Mouse (Mus musculus) hindbrain, embryonic 15.5 days (tissue): ENCODE results near the gene Ankrd34a. TPM values are rescaled to one million over a fixed set of nuclear protein-coding genes. Genes with fewer than 3 reads are reported as not detected.
A peak's percentile ranks its signal among the peaks of the same experiment; 100 is the strongest.

Source experiments
- ATAC-seq: fragments of 200-750 bp; cut with Nextera tagmentation; 2 replicates; pipeline ENCODE4 v1.8.0; 2017; ENCODE audit warnings: low read depth, moderate number of reproducible peaks, moderate TSS enrichment; ENCODE audit not compliant: low FRiP score
- H3K27ac ChIP-seq: fragments of 300-500 bp; sonication (generic); replicated peaks from 2 replicates; pipeline ENCODE4 v1.5.1; 2015; ENCODE audit warnings: mild to moderate bottlenecking, inconsistent platforms
- H3K27me3 ChIP-seq: fragments of 300-500 bp; sonication (generic); 2 replicates; pipeline ENCODE4 v1.6.1; 2015; ENCODE audit warnings: control low read depth, inconsistent platforms
- H3K36me3 ChIP-seq: fragments of 300-500 bp; sonication (generic); 2 replicates; pipeline ENCODE4 v1.6.1; 2015; ENCODE audit warnings: control low read depth, inconsistent platforms
- H3K4me1 ChIP-seq: fragments of 300-500 bp; sonication (generic); replicated peaks from 2 replicates; pipeline ENCODE4 v1.6.1; 2015; ENCODE audit warnings: control low read depth, inconsistent platforms
- H3K4me2 ChIP-seq: fragments of 300-500 bp; sonication (generic); 2 replicates; pipeline ENCODE4 v1.6.1; 2015; ENCODE audit warnings: moderate library complexity, mild to moderate bottlenecking, inconsistent platforms
- H3K4me3 ChIP-seq: fragments of 300-500 bp; sonication (generic); 2 replicates; pipeline ENCODE4 v1.5.1; 2015; ENCODE audit warnings: mild to moderate bottlenecking, inconsistent platforms
- H3K9ac ChIP-seq: fragments of 300-500 bp; sonication (generic); 2 replicates; pipeline ENCODE4 v1.6.1; 2015; ENCODE audit warnings: inconsistent platforms
- H3K9me3 ChIP-seq: fragments of 300-500 bp; sonication (generic); 2 replicates; pipeline ENCODE4 v1.6.1; 2016; ENCODE audit warnings: control low read depth, inconsistent platforms
- WGBS: fragments of 180-500 bp; shearing (Covaris S2); methylation state at CpG from one replicate; pipeline ENCODE4 v1.1.7; 2015; 5-methylcytosine and 5-hydroxymethylcytosine counted together
- polyA plus RNA-seq: library from polyadenylated mRNA; unstranded; fragments of >200 nt; fragmentation: Nextera tagmentation; extraction: Ambion mirVana; gene quantifications from 2 replicates; pipeline ENCODE4 v1.2.1, GENCODE M21; 2015

Gene Ankrd34a
- 16.7 and 19.9 TPM in 2 replicates for polyA plus RNA-seq

DNA sequence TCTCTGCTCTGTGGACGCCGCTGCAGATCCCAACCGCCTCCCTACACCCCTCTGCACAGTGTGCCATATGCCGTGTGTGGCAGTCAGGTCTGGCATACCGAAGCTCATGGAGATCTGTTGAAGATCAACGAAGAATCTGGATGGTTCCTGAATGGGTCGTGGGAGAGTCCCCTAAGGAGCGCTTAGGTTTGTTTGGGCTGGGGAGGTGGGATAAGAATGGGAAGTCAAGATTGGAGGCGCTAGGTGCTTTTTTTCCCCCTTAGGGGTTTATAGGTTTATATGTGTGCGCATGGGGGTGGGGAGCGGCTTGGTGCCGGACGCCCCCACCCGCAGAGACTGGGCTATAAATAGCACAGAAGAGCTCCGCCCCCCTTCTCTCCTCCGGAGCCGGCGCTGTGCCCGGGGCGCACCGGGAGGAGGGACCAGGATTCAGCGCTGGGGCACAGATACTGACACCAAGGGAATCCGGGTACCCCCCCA, at the start of gene Ankrd34a:
Gene Ankrd34a (plus strand): TSS at position 409 of the 480 bp plus-strand sequence.
- Histone ChIP-seq H3K36me3 (no peaks in the 10 kb centered on the region), H3K9me3 (no peaks in the 10 kb centered on the region), H3K27me3 (no peaks in the 10 kb centered on the region), H3K9ac (peak within 1 kb of the TSS; percentile 70), H3K27ac (peak within 1 kb of the TSS; percentile 75), H3K4me2 (peak within 1 kb of the TSS; percentile 99), H3K4me1 (peaks cover 68% of the 10 kb centered on the region), H3K4me3 (peak within 1 kb of the TSS; percentile 52)
- no peak for ATAC-seq
- WGBS, result 2% methylated on average over 17 of the region's 23 CpGs

DNA sequence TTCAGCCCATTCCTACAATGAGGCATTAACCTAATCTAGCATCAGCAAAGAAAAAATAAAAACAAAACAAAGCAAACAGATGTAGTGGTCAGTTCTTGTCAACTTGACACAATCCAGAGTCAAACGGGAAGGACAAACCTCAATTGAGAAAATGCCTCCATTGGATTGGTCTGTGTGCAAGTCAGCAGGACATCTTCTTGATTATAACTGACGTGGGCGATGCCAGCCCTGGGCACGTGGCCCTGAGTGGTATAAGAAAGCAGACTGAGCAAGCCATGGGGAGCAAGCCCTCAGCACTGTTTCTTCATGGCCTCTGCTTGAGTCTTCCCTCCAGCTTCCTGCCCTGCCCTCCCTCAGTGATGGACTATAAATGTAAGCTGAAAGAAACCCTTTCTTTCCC, 49.6 kb upstream of the Ankrd34a start:
- 0 out of 2 replicates have a peak overlapping the region, but pooled peaks have one; percentile 36 for H3K4me2 ChIP-seq
- WGBS, result 41% methylated on average over 4 of the region's 4 CpGs

DNA sequence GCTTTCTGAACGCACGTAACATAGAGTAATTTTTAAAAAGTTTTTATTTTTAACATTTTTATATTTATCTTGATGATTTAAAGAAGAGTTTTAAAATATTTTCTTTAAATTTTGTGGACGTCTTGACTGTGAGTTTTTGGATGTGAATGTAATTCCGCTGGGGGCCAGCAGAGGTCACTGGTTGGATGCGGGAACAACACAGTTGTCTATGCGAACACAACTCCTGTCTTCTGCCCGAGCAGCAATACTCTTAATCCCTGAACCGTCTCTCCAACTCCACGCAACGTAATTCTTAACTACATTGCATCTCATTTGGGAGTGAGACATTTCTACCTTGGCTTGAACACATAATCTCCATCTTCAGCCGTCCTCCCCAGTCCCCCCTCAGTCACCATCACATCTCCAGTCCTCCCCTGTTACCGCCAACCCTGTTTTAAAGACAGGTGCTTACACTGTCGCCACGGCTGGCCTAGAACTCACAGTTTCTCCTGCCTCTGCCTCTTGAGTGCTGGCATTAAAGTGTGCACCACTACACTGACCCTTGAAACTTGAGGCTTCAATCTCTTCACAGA, 49.0 kb upstream of the Ankrd34a start:
- 0 out of 2 replicates have a peak, but pooled peaks cover 3% of the 10 kb centered on the region for H3K4me1 ChIP-seq
- no peak overlapping the region for H3K4me3 ChIP-seq
- 0 out of 2 replicates have a peak, but pooled peaks have one; percentile 43 for ATAC-seq
- no peaks in the 10 kb centered on the region for H3K9me3 ChIP-seq
- H3K36me3 ChIP-seq, result no peaks in the 10 kb centered on the region
- WGBS, result 10% methylated on average over 14 of the region's 14 CpGs
- 0 out of 2 replicates have a peak, but pooled peaks cover 3% of the 10 kb centered on the region for H3K27me3 ChIP-seq
- H3K9ac ChIP-seq, result 0 out of 2 replicates have a peak overlapping the region, but pooled peaks have one; percentile 8
- no peak overlapping the region for H3K27ac ChIP-seq
- H3K4me2 ChIP-seq, result peak overlapping the region; percentile 36

More for the DNA sequence above, 49.6 kb upstream of the Ankrd34a start:
- Histone ChIP-seq H3K27ac (no peak overlapping the region), H3K4me3 (no peak overlapping the region), H3K4me1 (0 out of 2 replicates have a peak, but pooled peaks cover 3% of the 10 kb centered on the region), H3K9me3 (no peaks in the 10 kb centered on the region), H3K36me3 (no peaks in the 10 kb centered on the region), H3K9ac (0 out of 2 replicates have a peak overlapping the region, but pooled peaks have one; percentile 8), H3K27me3 (0 out of 2 replicates have a peak, but pooled peaks cover 3% of the 10 kb centered on the region)
- 0 out of 2 replicates have a peak, but pooled peaks have one; percentile 16 for ATAC-seq

DNA sequence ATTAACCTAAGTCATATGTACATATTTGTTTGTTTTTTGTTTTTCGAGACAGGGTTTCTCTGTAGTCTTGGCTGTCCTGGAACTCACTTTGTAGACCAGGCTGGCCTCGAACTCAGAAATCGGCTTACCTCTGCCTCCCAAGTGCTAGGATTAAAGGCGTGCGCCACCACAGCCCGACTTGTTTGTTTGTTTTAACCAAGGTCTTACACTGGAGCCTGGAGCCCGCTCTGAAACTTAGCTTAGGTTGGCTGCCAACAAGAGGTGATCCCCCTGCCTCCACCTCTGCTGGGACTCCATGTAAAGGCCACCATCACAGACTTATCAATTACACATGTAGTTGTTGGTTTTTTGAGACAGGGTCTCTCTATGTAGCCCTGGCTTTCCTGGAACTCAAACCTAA, 47.6 kb upstream of the Ankrd34a start:
- no peak overlapping the region for H3K4me3 ChIP-seq
- H3K9ac ChIP-seq, result no peak overlapping the region
- 0 out of 2 replicates have a peak, but pooled peaks cover 3% of the 10 kb centered on the region for H3K27me3 ChIP-seq
- no peaks in the 10 kb centered on the region for H3K9me3 ChIP-seq
- no peaks in the 10 kb centered on the region for H3K36me3 ChIP-seq
- H3K4me1 ChIP-seq, result 0 out of 2 replicates have a peak, but pooled peaks cover 3% of the 10 kb centered on the region
- H3K4me2 ChIP-seq, result no peak overlapping the region
- 87% methylated on average over 7 of the region's 7 CpGs for WGBS
- ATAC-seq, result no peak
- no peak overlapping the region for H3K27ac ChIP-seq

DNA sequence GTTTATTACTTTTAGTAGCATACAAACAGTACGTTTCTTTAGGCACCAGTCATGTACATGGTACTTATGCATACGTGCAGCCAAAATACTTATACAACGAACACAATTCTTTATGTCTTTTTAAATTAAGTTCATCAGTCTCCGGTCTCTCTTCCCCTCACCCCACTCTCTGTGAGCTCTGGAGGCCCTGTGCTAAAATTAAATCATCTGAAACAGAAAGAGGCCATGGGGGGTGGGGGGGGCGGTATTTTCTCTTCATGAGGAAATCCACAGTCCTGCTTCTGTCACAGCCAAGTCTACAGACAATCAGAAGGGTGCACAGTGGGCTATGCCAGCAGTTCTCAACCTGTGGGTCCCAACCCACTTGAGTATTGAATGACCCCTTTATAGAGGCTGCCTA, 47.1 kb upstream of the Ankrd34a start:
- ATAC-seq, result no peak
- Histone ChIP-seq H3K4me2 (no peak overlapping the region), H3K9me3 (no peaks in the 10 kb centered on the region), H3K27me3 (0 out of 2 replicates have a peak, but pooled peaks cover 3% of the 10 kb centered on the region), H3K4me1 (0 out of 2 replicates have a peak, but pooled peaks cover 3% of the 10 kb centered on the region), H3K4me3 (no peak overlapping the region), H3K36me3 (no peaks in the 10 kb centered on the region), H3K9ac (no peak overlapping the region), H3K27ac (no peak overlapping the region)
- WGBS, result 84% methylated on average over 5 of the region's 5 CpGs

DNA sequence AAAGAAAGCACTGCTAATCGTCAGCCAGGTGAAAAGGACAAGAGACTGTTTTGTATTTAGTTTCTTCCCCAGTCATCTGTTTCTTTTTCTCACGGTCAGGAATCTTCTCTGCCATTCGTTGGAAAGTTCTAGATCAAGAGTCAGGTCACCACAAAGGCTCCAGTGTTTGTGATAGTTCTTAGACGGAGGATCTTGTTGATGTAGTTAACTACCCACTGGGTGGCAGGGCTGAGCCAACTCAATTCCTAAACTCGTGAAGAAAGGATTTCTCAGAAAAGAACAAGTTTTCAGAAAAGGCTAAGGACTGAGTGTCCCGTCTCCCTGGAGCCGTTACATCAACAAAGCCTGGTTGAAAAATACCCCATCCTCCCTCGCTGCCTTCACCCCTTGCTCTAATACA, 45.2 kb upstream of the Ankrd34a start:
- Histone ChIP-seq H3K27ac (no peak overlapping the region), H3K36me3 (no peaks in the 10 kb centered on the region), H3K9me3 (no peaks in the 10 kb centered on the region), H3K9ac (no peak overlapping the region), H3K4me3 (no peak overlapping the region), H3K4me2 (no peak overlapping the region), H3K4me1 (peaks cover 17% of the 10 kb centered on the region), H3K27me3 (0 out of 2 replicates have a peak, but pooled peaks cover 3% of the 10 kb centered on the region)
- no peak for ATAC-seq
- WGBS, result 21% methylated on average over 8 of the region's 8 CpGs

DNA sequence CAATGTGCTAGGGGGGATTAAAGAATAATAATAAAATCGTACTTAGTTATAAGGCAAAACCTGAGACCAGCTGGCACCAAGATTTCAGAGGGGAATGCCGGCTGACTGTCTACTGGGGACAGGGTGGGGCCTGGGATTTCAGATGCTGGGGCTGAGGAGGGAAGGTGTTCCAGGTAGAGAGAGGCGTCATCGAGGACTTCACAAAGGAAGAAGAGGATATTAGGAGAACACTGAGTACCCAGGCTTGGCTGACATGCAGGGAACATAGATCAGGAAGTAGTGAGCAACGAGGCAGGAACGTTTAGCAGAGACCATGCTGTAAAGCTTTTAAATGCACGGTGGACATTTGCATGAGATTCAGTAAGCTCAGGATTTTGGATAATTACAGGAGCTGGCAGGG, 44.5 kb upstream of the Ankrd34a start:
- Histone ChIP-seq H3K9me3 (no peaks in the 10 kb centered on the region), H3K27me3 (0 out of 2 replicates have a peak, but pooled peaks cover 2% of the 10 kb centered on the region), H3K9ac (no peak overlapping the region), H3K4me3 (no peak overlapping the region), H3K4me1 (peaks cover 23% of the 10 kb centered on the region), H3K36me3 (no peaks in the 10 kb centered on the region), H3K4me2 (no peak overlapping the region), H3K27ac (no peak overlapping the region)
- ATAC-seq, result no peak
- 77% methylated on average over 7 of the region's 7 CpGs for WGBS

DNA sequence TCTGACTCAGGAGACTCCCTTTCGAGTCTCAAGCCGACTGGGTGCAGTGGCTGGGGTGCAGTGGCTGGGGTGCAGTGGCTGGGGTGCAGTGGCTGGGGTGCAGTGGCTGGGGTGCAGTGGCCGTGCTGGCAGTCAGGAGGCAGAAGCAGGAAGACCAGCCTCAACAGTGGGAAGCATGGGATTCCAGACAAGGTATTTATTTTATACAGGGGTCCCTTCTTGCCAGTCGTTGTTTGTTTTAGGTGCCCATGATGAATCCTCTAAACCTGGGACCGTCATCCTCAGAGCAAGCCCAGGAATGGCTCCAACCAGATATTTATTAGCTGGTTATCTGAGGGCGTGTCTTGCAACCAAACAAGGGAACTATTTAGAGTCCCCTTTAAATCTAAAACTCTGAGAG, 42.8 kb upstream of the Ankrd34a start:
- Histone ChIP-seq H3K4me3 (no peak overlapping the region), H3K27me3 (no peaks in the 10 kb centered on the region), H3K27ac (no peak overlapping the region), H3K4me1 (peaks cover 30% of the 10 kb centered on the region), H3K9ac (no peak overlapping the region), H3K4me2 (no peak overlapping the region), H3K9me3 (no peaks in the 10 kb centered on the region), H3K36me3 (no peaks in the 10 kb centered on the region)
- WGBS, result 89% methylated on average over 6 of the region's 6 CpGs
- no peak for ATAC-seq

DNA sequence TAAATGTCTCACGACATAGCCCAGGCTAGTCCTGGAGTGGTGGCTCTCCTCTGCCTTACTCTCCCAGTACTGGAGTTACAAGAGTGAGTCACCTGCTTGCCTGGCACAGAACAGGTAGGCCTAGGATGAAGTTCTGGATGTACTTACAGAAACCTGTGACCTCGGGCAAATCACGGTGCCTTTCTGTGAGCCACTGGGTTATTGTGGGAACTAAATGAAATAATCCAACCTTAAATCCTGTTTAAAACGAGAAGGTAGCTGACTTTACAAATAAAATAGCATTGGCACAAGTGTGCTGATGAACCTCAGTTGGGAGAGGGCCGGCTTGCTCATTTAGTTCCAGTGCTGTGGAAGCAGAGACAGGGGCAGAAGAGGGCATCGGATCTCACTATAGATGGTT, 42.2 kb upstream of the Ankrd34a start:
- Histone ChIP-seq H3K4me1 (peaks cover 36% of the 10 kb centered on the region), H3K9ac (no peak overlapping the region), H3K9me3 (no peaks in the 10 kb centered on the region), H3K27ac (no peak overlapping the region), H3K4me2 (no peak overlapping the region), H3K4me3 (no peak overlapping the region), H3K36me3 (no peaks in the 10 kb centered on the region), H3K27me3 (no peaks in the 10 kb centered on the region)
- WGBS, result 83% methylated on average over 6 of the region's 6 CpGs
- ATAC-seq, result no peak

DNA sequence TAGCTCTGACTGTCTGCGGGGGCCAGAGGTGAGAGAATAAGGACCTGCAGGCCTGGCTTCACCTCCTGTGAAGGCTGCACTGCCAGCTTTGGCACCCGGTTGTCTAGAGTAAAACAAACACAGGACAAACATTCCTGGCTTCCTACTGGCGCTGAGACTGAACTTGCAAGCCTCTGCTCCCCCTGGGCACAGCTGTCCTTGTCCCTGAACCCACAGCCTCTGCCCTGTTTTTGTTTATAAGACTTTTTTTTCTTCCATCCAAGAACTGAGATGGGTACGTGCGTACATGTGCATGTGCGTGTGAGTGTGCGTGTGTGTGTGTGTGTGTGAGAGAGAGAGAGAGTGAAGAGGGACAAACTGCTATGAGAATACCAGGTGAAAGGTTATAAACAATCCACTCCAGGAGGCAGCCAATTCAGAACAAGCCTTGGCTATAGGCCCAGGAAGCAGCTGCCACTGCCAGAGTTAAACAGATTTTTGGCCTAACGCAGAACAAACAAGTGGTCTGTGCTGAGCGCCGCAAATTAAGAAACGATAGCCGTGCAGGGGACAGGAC, 41.3 kb upstream of the Ankrd34a start:
- Histone ChIP-seq H3K9ac (no peak overlapping the region; the same call in 1 of the 2 replicates), H3K27me3 (no peaks in the 10 kb centered on the region), H3K36me3 (peaks cover 2% of the 10 kb centered on the region; the same call in 1 of the 2 replicates), H3K9me3 (no peaks in the 10 kb centered on the region), H3K4me2 (peak overlapping the region; percentile 21; the same call in 1 of the 2 replicates), H3K4me3 (no peak overlapping the region), H3K27ac (peak overlapping the region; percentile 70), H3K4me1 (peaks cover 45% of the 10 kb centered on the region)
- ATAC-seq, result no peak
- WGBS, result 44% methylated on average over 12 of the region's 12 CpGs

DNA sequence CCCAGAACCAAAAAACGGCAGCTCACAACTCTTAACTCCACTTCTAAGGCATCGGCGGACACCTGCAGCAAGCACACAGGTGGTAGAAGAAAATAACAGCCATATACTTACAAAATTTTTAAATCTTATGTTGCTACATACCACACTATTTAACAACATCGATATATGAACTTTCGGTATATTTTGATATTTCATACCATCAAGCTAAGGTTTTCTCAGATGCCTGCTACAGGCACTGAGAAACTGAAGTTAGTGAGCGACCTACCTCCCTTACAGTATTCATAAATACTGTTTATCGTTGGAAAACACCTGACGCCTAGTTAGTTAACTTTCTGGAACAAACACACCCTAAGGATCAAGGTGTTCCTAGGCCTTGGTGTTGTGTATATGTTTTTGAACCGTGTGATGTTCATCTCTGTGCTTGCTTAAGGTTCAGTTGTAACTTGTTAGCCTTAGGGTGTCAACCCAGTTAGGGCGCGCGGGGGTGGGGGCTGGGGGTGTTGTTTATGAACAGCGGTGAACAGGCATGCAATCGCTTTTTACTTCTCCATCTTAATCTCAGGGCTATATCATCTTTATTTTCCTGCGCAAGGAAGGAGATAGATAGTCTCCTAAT, 40.3 kb upstream of the Ankrd34a start:
- 86% methylated on average over 15 of the region's 15 CpGs for WGBS

More for the DNA sequence above, 40.3 kb upstream of the Ankrd34a start:
- Histone ChIP-seq H3K4me3 (no peak overlapping the region), H3K4me2 (peak overlapping the region; percentile 90), H3K27ac (peak overlapping the region; percentile 70), H3K9ac (no peak overlapping the region), H3K9me3 (no peaks in the 10 kb centered on the region), H3K36me3 (peaks cover 11% of the 10 kb centered on the region; the same call in 1 of the 2 replicates), H3K4me1 (peaks cover 55% of the 10 kb centered on the region), H3K27me3 (no peaks in the 10 kb centered on the region)
- no peak for ATAC-seq
